Mouse (Mus musculus): ENCODE data around the gene Gli3. TPM values are rescaled to one million over a fixed set of nuclear protein-coding genes. Genes with fewer than 3 reads are reported as not detected.

Gli3 gene
- polyA plus RNA-seq, 1 experiment from 2014 or later, result 4.8 TPM

GRCm38 (mm10) chr13:15677106-15677760 is 214.2 kb downstream of the Gli3 start:
- Histone ChIP-seq H3K9ac (no peak overlapping the region), H3K27me3 (no peaks in the 10 kb centered on the region), H3K4me2 (no peak overlapping the region), H3K9me3 (no peaks in the 10 kb centered on the region), H3K27ac (replicated peaks) (no peak overlapping the region), H3K4me1 (replicated peaks) (no peaks in the 10 kb centered on the region), H3K36me3 (no peaks in the 10 kb centered on the region), H3K4me3 (no peak overlapping the region)
- no peak for ATAC-seq (ENCODE audit: low read depth)
- WGBS, result 97% methylated on average over 4 of the region's 4 CpGs

GRCm38 (mm10) chr13:15681530-15681929 is 218.5 kb downstream of the Gli3 start:
- 89% methylated on average over 1 of the region's 1 CpGs for WGBS
- Histone ChIP-seq H3K9me3 (no peaks in the 10 kb centered on the region), H3K36me3 (no peaks in the 10 kb centered on the region), H3K27me3 (no peaks in the 10 kb centered on the region), H3K27ac (replicated peaks) (no peak overlapping the region), H3K9ac (no peak overlapping the region), H3K4me2 (no peak overlapping the region), H3K4me3 (no peak overlapping the region), H3K4me1 (replicated peaks) (no peaks in the 10 kb centered on the region)
- ATAC-seq (ENCODE audit: low read depth), result no peak

- ATAC-seq (ENCODE audit: low read depth), result no peak
- WGBS, result 77% methylated on average over 1 of the region's 1 CpGs
- no peak overlapping the region for H3K9ac ChIP-seq
Measured at GRCm38 (mm10) chr13:15683006-15683405, 220.0 kb downstream of the Gli3 start.

GRCm38 (mm10) chr13:15688074-15688825 is 225.2 kb downstream of the Gli3 start:
- Histone ChIP-seq H3K27ac (replicated peaks) (no peak overlapping the region), H3K4me3 (no peak overlapping the region), H3K27me3 (no peaks in the 10 kb centered on the region), H3K4me1 (replicated peaks) (0 out of 2 replicates have a peak, but pooled peaks cover 4% of the 10 kb centered on the region), H3K9me3 (no peaks in the 10 kb centered on the region), H3K9ac (no peak overlapping the region), H3K4me2 (no peak overlapping the region), H3K36me3 (no peaks in the 10 kb centered on the region)
- ATAC-seq (ENCODE audit: low read depth), result no peak
- WGBS, result 66% methylated on average over 6 of the region's 6 CpGs

More at GRCm38 (mm10) chr13:15683006-15683405, 220.0 kb downstream of the Gli3 start:
- no peak overlapping the region for H3K4me2 ChIP-seq
- no peaks in the 10 kb centered on the region for H3K36me3 ChIP-seq
- H3K4me3 ChIP-seq, result no peak overlapping the region
- no peak overlapping the region for H3K27ac ChIP-seq (replicated peaks)
- no peaks in the 10 kb centered on the region for H3K4me1 ChIP-seq (replicated peaks)
- no peaks in the 10 kb centered on the region for H3K9me3 ChIP-seq
- H3K27me3 ChIP-seq, result no peaks in the 10 kb centered on the region

GRCm38 (mm10) chr13:15688826-15689501 is 225.9 kb downstream of the Gli3 start:
- Histone ChIP-seq H3K9ac (no peak overlapping the region), H3K27me3 (no peaks in the 10 kb centered on the region), H3K4me2 (no peak overlapping the region), H3K9me3 (no peaks in the 10 kb centered on the region), H3K36me3 (no peaks in the 10 kb centered on the region), H3K4me1 (replicated peaks) (0 out of 2 replicates have a peak, but pooled peaks cover 4% of the 10 kb centered on the region), H3K27ac (replicated peaks) (no peak overlapping the region), H3K4me3 (no peak overlapping the region)
- ATAC-seq (ENCODE audit: low read depth), result no peak
- 91% methylated on average over 5 of the region's 5 CpGs for WGBS

GRCm38 (mm10) chr13:15691751-15692464 is 228.9 kb downstream of the Gli3 start:
- Histone ChIP-seq H3K4me3 (no peak overlapping the region), H3K36me3 (no peaks in the 10 kb centered on the region), H3K4me2 (no peak overlapping the region), H3K9me3 (no peaks in the 10 kb centered on the region), H3K9ac (no peak overlapping the region), H3K27me3 (no peaks in the 10 kb centered on the region), H3K27ac (replicated peaks) (no peak overlapping the region), H3K4me1 (replicated peaks) (peaks cover 10% of the 10 kb centered on the region; the same call in 1 of the 2 replicates)
- WGBS, result 65% methylated on average over 5 of the region's 5 CpGs
- ATAC-seq (ENCODE audit: low read depth), result no peak

- Histone ChIP-seq H3K36me3 (no peaks in the 10 kb centered on the region), H3K4me3 (no peak overlapping the region), H3K27ac (replicated peaks) (no peak overlapping the region), H3K9me3 (no peaks in the 10 kb centered on the region), H3K9ac (no peak overlapping the region), H3K27me3 (no peaks in the 10 kb centered on the region), H3K4me2 (no peak overlapping the region), H3K4me1 (replicated peaks) (peaks cover 10% of the 10 kb centered on the region; the same call in 1 of the 2 replicates)
- no peak for ATAC-seq (ENCODE audit: low read depth)
Measured at GRCm38 (mm10) chr13:15692465-15692809, 229.4 kb downstream of the Gli3 start.

GRCm38 (mm10) chr13:15698284-15698683 is 235.2 kb downstream of the Gli3 start:
- H3K4me2 ChIP-seq, result no peak overlapping the region
- no peak overlapping the region for H3K27ac ChIP-seq (replicated peaks)
- WGBS, result 88% methylated on average over 4 of the region's 4 CpGs
- H3K4me1 ChIP-seq (replicated peaks), result peaks cover 6% of the 10 kb centered on the region; the same call in 1 of the 2 replicates
- H3K9me3 ChIP-seq, result no peaks in the 10 kb centered on the region
- H3K9ac ChIP-seq, result no peak overlapping the region
- no peak overlapping the region for H3K4me3 ChIP-seq
- no peak for ATAC-seq (ENCODE audit: low read depth)
- H3K27me3 ChIP-seq, result no peaks in the 10 kb centered on the region
- no peaks in the 10 kb centered on the region for H3K36me3 ChIP-seq

GRCm38 (mm10) chr13:15699116-15699515 is 236.1 kb downstream of the Gli3 start:
- 93% methylated on average over 6 of the region's 6 CpGs for whole genome bisulfite sequencing

GRCm38 (mm10) chr13:15704669-15705068 is 241.6 kb downstream of the Gli3 start:
- Histone ChIP-seq H3K9me3 (no peaks in the 10 kb centered on the region), H3K27me3 (no peaks in the 10 kb centered on the region), H3K4me1 (replicated peaks) (peaks cover 14% of the 10 kb centered on the region), H3K27ac (replicated peaks) (no peak overlapping the region), H3K9ac (no peak overlapping the region), H3K4me3 (no peak overlapping the region), H3K4me2 (no peak overlapping the region), H3K36me3 (no peaks in the 10 kb centered on the region)
- WGBS, result 78% methylated on average over 8 of the region's 8 CpGs
- ATAC-seq (ENCODE audit: low read depth), result no peak

More at GRCm38 (mm10) chr13:15699116-15699515, 236.1 kb downstream of the Gli3 start:
- H3K4me2 ChIP-seq, result no peak overlapping the region
- no peak overlapping the region for H3K9ac ChIP-seq
- no peak for ATAC-seq (ENCODE audit: low read depth)
- no peak overlapping the region for H3K4me3 ChIP-seq
- H3K36me3 ChIP-seq, result no peaks in the 10 kb centered on the region
- H3K4me1 ChIP-seq (replicated peaks), result peaks cover 6% of the 10 kb centered on the region; the same call in 1 of the 2 replicates
- no peaks in the 10 kb centered on the region for H3K9me3 ChIP-seq
- no peak overlapping the region for H3K27ac ChIP-seq (replicated peaks)
- no peaks in the 10 kb centered on the region for H3K27me3 ChIP-seq

GRCm38 (mm10) chr13:15707481-15707881 is 244.4 kb downstream of the Gli3 start:
- no peaks in the 10 kb centered on the region for H3K36me3 ChIP-seq
- H3K9ac ChIP-seq, result no peak overlapping the region
- peaks cover 14% of the 10 kb centered on the region for H3K4me1 ChIP-seq (replicated peaks)
- H3K4me3 ChIP-seq, result no peak overlapping the region
- H3K27me3 ChIP-seq, result no peaks in the 10 kb centered on the region
- no peak for ATAC-seq (ENCODE audit: low read depth)
- H3K27ac ChIP-seq (replicated peaks), result no peak overlapping the region
- WGBS, result 32% methylated on average over 4 of the region's 4 CpGs
- no peak overlapping the region for H3K4me2 ChIP-seq
- H3K9me3 ChIP-seq, result no peaks in the 10 kb centered on the region

- no peak overlapping the region for H3K27ac ChIP-seq (replicated peaks)
Measured at GRCm38 (mm10) chr13:15713486-15713885, 250.5 kb downstream of the Gli3 start.

More at GRCm38 (mm10) chr13:15713486-15713885, 250.5 kb downstream of the Gli3 start:
- ATAC-seq (ENCODE audit: low read depth), result no peak
- H3K4me2 ChIP-seq, result no peak overlapping the region
- H3K9ac ChIP-seq, result no peak overlapping the region
- H3K36me3 ChIP-seq, result no peaks in the 10 kb centered on the region
- H3K4me1 ChIP-seq (replicated peaks), result peaks cover 9% of the 10 kb centered on the region; the same call in 1 of the 2 replicates
- H3K9me3 ChIP-seq, result no peaks in the 10 kb centered on the region
- H3K4me3 ChIP-seq, result no peak overlapping the region
- no peaks in the 10 kb centered on the region for H3K27me3 ChIP-seq
- 73% methylated on average over 7 of the region's 7 CpGs for WGBS

Measured in neural tube, embryonic 13.5 days (tissue).